Mouse (Mus musculus): Measurements from ENCODE around the gene Srpk1. TPM values are rescaled to one million over a fixed set of nuclear protein-coding genes. Genes with fewer than 3 reads are reported as not detected.
A peak's percentile ranks its signal among the peaks of the same experiment; 100 is the strongest.

Gene Srpk1
- polyA plus RNA-seq, 1 experiment from 2014 or later: 164 TPM

DNA sequence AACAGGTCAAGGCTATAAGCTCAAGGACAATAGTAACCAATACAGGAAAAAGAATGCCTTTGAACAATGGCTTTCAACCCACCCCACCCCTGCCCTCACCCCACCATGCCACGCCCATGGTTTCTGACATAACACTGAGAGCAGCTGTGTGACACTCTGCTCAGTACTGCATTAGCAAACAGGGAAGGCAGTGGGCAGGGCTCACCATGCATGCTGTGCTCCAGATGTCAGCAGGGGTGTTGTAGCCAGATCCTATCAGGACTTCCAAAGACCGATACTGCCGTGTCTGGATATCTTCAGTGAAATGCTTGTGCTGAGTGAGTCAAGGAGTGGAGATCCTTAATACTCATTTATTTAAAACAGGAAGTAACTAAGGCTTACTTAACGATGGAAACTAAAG, 28.5 kb downstream of the Srpk1 start:
- Histone ChIP-seq H3K4me3 (ENCODE audit: low read depth, low read length) (no peak overlapping the region), H3K27me3 (ENCODE audit: control insufficient read depth, insufficient read depth, low read length) (no peaks in the 10 kb centered on the region), H3K9me3 (ENCODE audit: control insufficient read depth, low read length) (no peaks in the 10 kb centered on the region), H3K9ac (ENCODE audit: low read depth, low read length) (no peak overlapping the region), H3K4me2 (replicated peaks; ENCODE audit: low read depth, low read length) (no peak overlapping the region), H3K4me1 (replicated peaks; ENCODE audit: control insufficient read depth, insufficient read depth, low read length) (no peaks in the 10 kb centered on the region), H3K27ac (ENCODE audit: low read depth, low read length) (no peak overlapping the region), H3K36me3 (ENCODE audit: control insufficient read depth, insufficient read depth, low read length) (peaks cover 11% of the 10 kb centered on the region)
- no peak for DNase-seq (ENCODE audit: low spot score)
- 81% methylated on average over 4 of the region's 4 CpGs for WGBS
- ATAC-seq (ENCODE audit: low FRiP score): no peak

DNA sequence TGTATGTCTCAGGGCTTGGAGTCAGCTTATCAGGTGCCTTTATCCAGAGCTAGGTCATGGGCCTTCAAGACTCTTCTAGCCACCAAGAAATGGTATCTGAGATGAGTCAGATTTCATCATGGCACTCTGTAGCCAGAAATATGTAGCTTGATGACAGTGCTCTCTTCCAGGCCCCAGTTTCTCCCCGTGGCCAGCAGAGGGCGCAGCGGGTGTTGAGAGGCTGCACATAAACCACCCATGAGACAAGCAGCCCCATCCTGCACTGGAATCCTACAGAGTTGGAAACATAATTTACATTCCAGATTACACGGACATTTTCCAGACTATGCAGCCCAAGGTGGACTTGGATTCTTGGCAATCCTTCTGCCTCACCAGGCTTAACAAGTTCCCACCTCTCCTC, 29.5 kb downstream of the Srpk1 start:
- peaks cover 12% of the 10 kb centered on the region; the same call in 1 of the 2 replicates for H3K36me3 ChIP-seq (ENCODE audit: control insufficient read depth, insufficient read depth, low read length)
- no peak overlapping the region for H3K4me3 ChIP-seq (ENCODE audit: low read depth, low read length)
- no peak overlapping the region for H3K9ac ChIP-seq (ENCODE audit: low read depth, low read length)
- no peak overlapping the region for H3K27ac ChIP-seq (ENCODE audit: low read depth, low read length)
- no peak overlapping the region for H3K4me2 ChIP-seq (replicated peaks; ENCODE audit: low read depth, low read length)
- H3K4me1 ChIP-seq (replicated peaks; ENCODE audit: control insufficient read depth, insufficient read depth, low read length): no peaks in the 10 kb centered on the region
- H3K9me3 ChIP-seq (ENCODE audit: control insufficient read depth, low read length): no peaks in the 10 kb centered on the region
- ATAC-seq (ENCODE audit: low FRiP score): no peak
- DNase-seq (ENCODE audit: low spot score): peak; percentile 86
- no peaks in the 10 kb centered on the region for H3K27me3 ChIP-seq (ENCODE audit: control insufficient read depth, insufficient read depth, low read length)
- 21% methylated on average over 4 of the region's 4 CpGs for WGBS

DNA sequence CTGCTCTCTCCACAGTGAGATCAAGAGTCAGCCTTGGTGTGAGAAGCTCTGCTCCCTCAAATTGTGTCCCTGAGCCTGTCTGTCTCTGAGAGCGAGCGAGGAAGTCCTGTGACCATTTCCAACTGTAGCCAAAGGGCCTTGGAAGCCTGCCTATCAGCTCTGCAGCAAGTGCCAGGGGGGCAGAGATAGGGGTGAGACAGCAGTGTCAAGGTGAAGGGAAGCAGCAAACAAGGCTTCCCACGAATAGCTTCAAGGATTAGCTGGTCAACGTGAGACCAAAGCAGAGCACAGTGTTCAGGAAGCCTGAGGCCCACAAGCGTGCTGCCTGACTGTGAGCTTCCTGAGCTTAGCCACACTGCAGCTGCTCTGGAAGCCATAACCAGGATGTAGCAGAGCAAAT, 31.0 kb downstream of the Srpk1 start:
- ATAC-seq (ENCODE audit: low FRiP score) (no peak), DNase-seq (ENCODE audit: low spot score) (no peak)
- Histone ChIP-seq H3K4me3 (ENCODE audit: low read depth, low read length) (no peak overlapping the region), H3K36me3 (ENCODE audit: control insufficient read depth, insufficient read depth, low read length) (peaks cover 10% of the 10 kb centered on the region; the same call in 1 of the 2 replicates), H3K27me3 (ENCODE audit: control insufficient read depth, insufficient read depth, low read length) (no peaks in the 10 kb centered on the region), H3K27ac (ENCODE audit: low read depth, low read length) (no peak overlapping the region), H3K4me1 (replicated peaks; ENCODE audit: control insufficient read depth, insufficient read depth, low read length) (no peaks in the 10 kb centered on the region), H3K9me3 (ENCODE audit: control insufficient read depth, low read length) (no peaks in the 10 kb centered on the region), H3K4me2 (replicated peaks; ENCODE audit: low read depth, low read length) (no peak overlapping the region), H3K9ac (ENCODE audit: low read depth, low read length) (no peak overlapping the region)
- 91% methylated on average over 5 of the region's 5 CpGs for WGBS

DNA sequence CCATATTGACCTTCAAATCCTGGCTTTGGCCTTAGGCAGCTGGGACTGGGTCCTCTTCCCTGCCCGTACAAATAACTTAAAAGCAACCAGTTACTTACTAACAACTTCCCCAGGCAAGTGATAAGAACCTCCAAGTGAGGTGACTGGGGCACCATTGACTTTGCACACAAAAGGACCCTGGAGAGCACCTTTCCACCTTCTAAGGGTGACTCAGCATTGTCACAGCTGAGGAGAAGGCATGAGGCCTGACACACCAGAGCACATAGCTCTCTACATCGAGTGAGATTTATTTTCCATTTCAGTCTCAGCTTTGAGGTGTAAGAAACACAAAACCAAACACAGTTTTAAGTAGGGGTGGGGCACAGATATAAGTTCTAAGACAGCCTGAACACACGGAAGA, 31.9 kb downstream of the Srpk1 start:
- peaks cover 10% of the 10 kb centered on the region; the same call in 1 of the 2 replicates for H3K36me3 ChIP-seq (ENCODE audit: control insufficient read depth, insufficient read depth, low read length)
- H3K9me3 ChIP-seq (ENCODE audit: control insufficient read depth, low read length): no peaks in the 10 kb centered on the region
- no peaks in the 10 kb centered on the region for H3K4me1 ChIP-seq (replicated peaks; ENCODE audit: control insufficient read depth, insufficient read depth, low read length)
- no peak overlapping the region for H3K9ac ChIP-seq (ENCODE audit: low read depth, low read length)
- DNase-seq (ENCODE audit: low spot score) (no peak), ATAC-seq (ENCODE audit: low FRiP score) (no peak)
- H3K4me3 ChIP-seq (ENCODE audit: low read depth, low read length): no peak overlapping the region
- no peak overlapping the region for H3K27ac ChIP-seq (ENCODE audit: low read depth, low read length)
- H3K27me3 ChIP-seq (ENCODE audit: control insufficient read depth, insufficient read depth, low read length): no peaks in the 10 kb centered on the region
- no peak overlapping the region for H3K4me2 ChIP-seq (replicated peaks; ENCODE audit: low read depth, low read length)
- 87% methylated on average over 3 of the region's 3 CpGs for WGBS

DNA sequence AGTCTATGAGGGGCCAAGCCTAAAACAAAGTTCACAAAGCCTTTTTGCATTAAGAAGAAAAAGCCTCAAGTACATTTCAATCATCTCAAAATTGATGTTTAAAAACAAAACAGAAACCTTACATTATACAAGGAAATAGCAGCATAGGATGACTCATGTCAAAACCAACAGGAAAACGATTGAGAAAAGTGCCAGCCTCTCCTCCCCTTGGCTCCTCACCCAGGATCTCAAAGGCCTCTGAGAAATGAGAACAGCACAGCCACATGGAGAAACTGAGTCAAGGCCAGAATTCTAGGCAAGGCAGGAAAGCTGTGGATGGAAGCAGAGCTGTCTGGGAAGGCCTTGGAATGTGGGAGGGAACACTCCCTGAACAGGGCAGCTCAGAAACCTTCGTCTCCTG, 33.9 kb downstream of the Srpk1 start:
- Histone ChIP-seq H3K9ac (ENCODE audit: low read depth, low read length) (no peak overlapping the region), H3K4me2 (replicated peaks; ENCODE audit: low read depth, low read length) (no peak overlapping the region), H3K4me3 (ENCODE audit: low read depth, low read length) (no peak overlapping the region), H3K4me1 (replicated peaks; ENCODE audit: control insufficient read depth, insufficient read depth, low read length) (no peaks in the 10 kb centered on the region), H3K27ac (ENCODE audit: low read depth, low read length) (no peak overlapping the region), H3K9me3 (ENCODE audit: control insufficient read depth, low read length) (no peaks in the 10 kb centered on the region), H3K36me3 (ENCODE audit: control insufficient read depth, insufficient read depth, low read length) (peaks cover 10% of the 10 kb centered on the region; the same call in 1 of the 2 replicates), H3K27me3 (ENCODE audit: control insufficient read depth, insufficient read depth, low read length) (no peaks in the 10 kb centered on the region)
- 85% methylated on average over 2 of the region's 2 CpGs for WGBS
- ATAC-seq (ENCODE audit: low FRiP score) (no peak), DNase-seq (ENCODE audit: low spot score) (no peak)

DNA sequence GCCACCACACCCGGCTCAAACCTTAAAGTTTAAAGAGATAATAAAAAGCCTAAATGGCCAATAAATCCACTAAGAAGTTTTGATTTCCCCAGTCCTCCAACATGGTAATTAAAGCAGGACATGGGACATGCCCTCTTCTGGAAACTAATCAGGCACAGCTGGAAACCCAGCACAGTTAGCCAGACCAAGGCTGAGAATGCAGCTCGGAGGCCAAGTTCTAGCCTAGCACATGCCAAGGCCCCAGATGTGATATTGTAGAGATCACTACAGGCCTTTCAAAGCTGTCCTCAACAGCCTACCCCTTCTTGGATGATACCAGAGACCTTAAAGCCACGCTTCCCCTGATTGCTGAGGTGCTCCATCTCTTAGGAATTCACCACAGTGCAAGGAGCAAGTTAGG, 36.0 kb downstream of the Srpk1 start:
- WGBS: 85% methylated on average over 3 of the region's 3 CpGs
- no peak overlapping the region for H3K9ac ChIP-seq (ENCODE audit: low read depth, low read length)
- H3K4me2 ChIP-seq (replicated peaks; ENCODE audit: low read depth, low read length): no peak overlapping the region
- H3K4me1 ChIP-seq (replicated peaks; ENCODE audit: control insufficient read depth, insufficient read depth, low read length): no peaks in the 10 kb centered on the region
- peaks cover 7% of the 10 kb centered on the region; the same call in 1 of the 2 replicates for H3K36me3 ChIP-seq (ENCODE audit: control insufficient read depth, insufficient read depth, low read length)
- no peak overlapping the region for H3K4me3 ChIP-seq (ENCODE audit: low read depth, low read length)
- H3K9me3 ChIP-seq (ENCODE audit: control insufficient read depth, low read length): no peaks in the 10 kb centered on the region
- H3K27ac ChIP-seq (ENCODE audit: low read depth, low read length): no peak overlapping the region
- no peak for DNase-seq (ENCODE audit: low spot score)
- H3K27me3 ChIP-seq (ENCODE audit: control insufficient read depth, insufficient read depth, low read length): no peaks in the 10 kb centered on the region
- ATAC-seq (ENCODE audit: low FRiP score): no peak

DNA sequence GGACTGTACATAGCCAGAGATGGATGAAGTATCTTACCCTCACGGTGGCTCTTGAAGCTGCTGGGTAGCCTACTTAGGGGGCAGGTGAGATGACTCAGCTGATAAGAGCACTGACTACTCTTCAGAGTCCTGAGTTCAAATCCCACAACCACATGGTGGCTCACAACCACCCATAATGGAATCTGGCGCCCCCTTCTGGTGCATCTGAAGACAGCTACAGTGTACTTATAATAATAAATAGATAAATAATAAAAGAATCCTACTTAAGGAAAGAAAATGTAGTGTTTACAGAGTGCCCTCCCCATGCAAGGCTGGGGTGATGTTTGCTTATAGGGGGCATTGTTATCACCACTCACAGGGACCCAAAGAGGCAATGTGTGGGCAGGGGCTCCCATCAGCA, 41.5 kb downstream of the Srpk1 start:
- H3K4me3 ChIP-seq (ENCODE audit: low read depth, low read length): no peak overlapping the region
- 0 out of 2 replicates have a peak, but pooled peaks cover 1% of the 10 kb centered on the region for H3K4me1 ChIP-seq (replicated peaks; ENCODE audit: control insufficient read depth, insufficient read depth, low read length)
- no peak overlapping the region for H3K9ac ChIP-seq (ENCODE audit: low read depth, low read length)
- no peaks in the 10 kb centered on the region for H3K9me3 ChIP-seq (ENCODE audit: control insufficient read depth, low read length)
- H3K36me3 ChIP-seq (ENCODE audit: control insufficient read depth, insufficient read depth, low read length): no peaks in the 10 kb centered on the region
- no peak overlapping the region for H3K4me2 ChIP-seq (replicated peaks; ENCODE audit: low read depth, low read length)
- no peak overlapping the region for H3K27ac ChIP-seq (ENCODE audit: low read depth, low read length)
- DNase-seq (ENCODE audit: low spot score) (no peak), ATAC-seq (ENCODE audit: low FRiP score) (no peak)
- 62% methylated on average over 2 of the region's 2 CpGs for WGBS
- H3K27me3 ChIP-seq (ENCODE audit: control insufficient read depth, insufficient read depth, low read length): no peaks in the 10 kb centered on the region

DNA sequence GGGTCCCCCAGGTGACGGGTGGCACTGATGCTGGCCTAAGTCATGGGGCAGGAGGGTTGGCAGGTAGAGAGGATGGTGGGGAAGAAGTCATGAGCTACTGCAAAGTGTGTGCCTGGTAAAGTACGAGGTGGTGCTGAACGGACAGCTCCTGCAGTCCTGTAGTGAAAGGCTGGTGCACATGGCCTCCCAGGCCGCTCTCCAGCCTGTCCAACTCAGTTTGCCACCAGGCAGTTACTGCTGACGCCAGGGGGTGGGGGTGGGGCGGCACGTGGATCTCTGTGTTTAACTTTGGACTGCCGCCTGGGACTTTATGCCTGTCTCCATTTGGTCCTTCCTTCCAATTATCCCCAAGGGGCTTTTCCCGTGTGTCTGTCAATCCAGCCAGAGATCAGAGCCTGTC, 42.1 kb downstream of the Srpk1 start:
- 5% methylated on average over 9 of the region's 9 CpGs for WGBS
- Histone ChIP-seq H3K9me3 (ENCODE audit: control insufficient read depth, low read length) (no peaks in the 10 kb centered on the region), H3K4me3 (ENCODE audit: low read depth, low read length) (no peak overlapping the region), H3K9ac (ENCODE audit: low read depth, low read length) (no peak overlapping the region), H3K27me3 (ENCODE audit: control insufficient read depth, insufficient read depth, low read length) (no peaks in the 10 kb centered on the region), H3K4me2 (replicated peaks; ENCODE audit: low read depth, low read length) (no peak overlapping the region), H3K36me3 (ENCODE audit: control insufficient read depth, insufficient read depth, low read length) (no peaks in the 10 kb centered on the region), H3K4me1 (replicated peaks; ENCODE audit: control insufficient read depth, insufficient read depth, low read length) (0 out of 2 replicates have a peak, but pooled peaks cover 2% of the 10 kb centered on the region), H3K27ac (ENCODE audit: low read depth, low read length) (no peak overlapping the region)
- ATAC-seq (ENCODE audit: low FRiP score) (no peak), DNase-seq (ENCODE audit: low spot score) (peak; percentile 82)

DNA sequence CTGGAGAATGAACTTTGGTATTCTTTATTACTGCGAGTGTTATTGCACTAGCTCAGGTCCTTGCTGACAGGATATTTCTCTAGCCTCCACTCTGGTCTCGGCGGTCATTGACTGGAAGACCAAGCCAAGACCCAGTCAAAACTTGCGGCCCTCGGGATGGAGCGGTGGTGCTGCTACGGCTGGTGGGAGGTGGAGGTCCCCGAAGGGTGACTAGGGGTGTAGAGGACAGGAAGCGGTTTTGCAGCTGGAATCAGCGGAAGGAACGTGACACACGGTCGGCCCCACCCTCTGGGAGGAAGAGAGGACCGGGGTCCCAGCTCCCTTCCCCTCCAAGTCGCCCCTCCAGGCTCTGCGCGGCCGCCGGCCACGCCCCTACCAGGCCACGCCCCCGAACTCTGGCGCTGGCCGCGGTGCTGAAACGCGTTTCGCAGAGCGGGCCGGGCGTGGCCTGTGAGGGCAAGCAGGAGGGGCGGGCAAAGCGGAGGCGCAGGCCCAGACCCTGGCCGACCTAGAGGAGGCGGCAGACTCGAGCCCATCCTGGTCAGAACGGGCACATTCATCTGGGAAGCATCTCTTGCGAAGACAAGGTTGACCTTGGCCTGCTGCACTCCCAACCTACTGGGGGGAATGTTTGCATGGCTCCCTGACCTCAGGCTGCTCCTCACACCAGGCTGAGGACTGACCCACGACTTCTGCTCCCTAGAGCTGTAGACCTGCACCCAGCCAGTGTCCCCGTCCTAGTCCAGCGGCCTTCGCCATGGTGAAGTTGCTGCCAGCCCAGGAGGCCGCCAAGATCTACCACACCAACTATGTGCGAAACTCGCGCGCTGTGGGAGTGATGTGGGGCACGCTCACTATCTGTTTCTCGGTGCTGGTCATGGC, 47.0 kb downstream of the Srpk1 start, which contains the start of gene Lhfpl5:
TSS of gene Lhfpl5 (plus strand) at position 398 of the 882 bp plus-strand sequence.
- Histone ChIP-seq H3K4me3 (ENCODE audit: low read depth, low read length) (peak within 1 kb of the TSS; percentile 15), H3K4me2 (replicated peaks; ENCODE audit: low read depth, low read length) (peak within 1 kb of the TSS; percentile 41), H3K27me3 (ENCODE audit: control insufficient read depth, insufficient read depth, low read length) (no peaks in the 10 kb centered on the region), H3K4me1 (replicated peaks; ENCODE audit: control insufficient read depth, insufficient read depth, low read length) (0 out of 2 replicates have a peak, but pooled peaks cover 2% of the 10 kb centered on the region), H3K36me3 (ENCODE audit: control insufficient read depth, insufficient read depth, low read length) (no peaks in the 10 kb centered on the region), H3K9me3 (ENCODE audit: control insufficient read depth, low read length) (no peaks in the 10 kb centered on the region), H3K9ac (ENCODE audit: low read depth, low read length) (0 out of 2 replicates have a peak within 1 kb of the TSS, but pooled peaks have one; percentile 27), H3K27ac (ENCODE audit: low read depth, low read length) (no peak within 1 kb of the TSS)
- 20% methylated on average over 46 of the region's 50 CpGs for WGBS
- ATAC-seq (ENCODE audit: low FRiP score) (peak; percentile 89), DNase-seq (ENCODE audit: low spot score) (peak; percentile 93)

Data from hindbrain, embryonic 11.5 days (tissue).